Mouse (Mus musculus) megakaryocyte-erythroid progenitor cell, adult 5 weeks (primary cell): ENCODE results near the gene Nkd2. TPM values are rescaled to one million over a fixed set of nuclear protein-coding genes. Genes with fewer than 3 reads are reported as not detected.

Experiments
- polyA plus RNA-seq: library from polyadenylated mRNA; stranded (reverse); fragments of >175 nt; gene quantifications from 2 replicates; pipeline ENCODE4 v1.2.3, GENCODE M21; 2012

Gene Nkd2
- polyA plus RNA-seq, result 0.06 and 0.17 TPM in 2 replicates

DNA sequence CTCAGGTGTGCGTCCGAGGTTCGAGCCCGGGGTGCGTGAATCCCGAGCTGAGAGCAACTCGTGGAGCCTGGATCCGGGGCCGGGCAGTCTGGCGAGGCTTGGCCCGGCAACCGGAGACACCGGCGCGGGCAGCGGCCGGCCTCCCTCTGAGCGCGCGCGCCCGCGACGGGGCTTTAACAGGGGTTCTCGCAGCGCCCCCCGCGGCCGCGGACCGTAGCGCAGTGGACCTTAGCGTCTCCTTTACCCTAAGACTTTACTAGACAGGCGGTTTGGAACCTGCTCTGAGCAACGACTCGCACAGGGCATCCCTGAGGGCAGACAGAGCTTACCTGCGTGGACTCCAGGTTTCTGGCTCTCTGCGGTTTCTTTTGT lies at the start of gene Nkd2:
Nkd2 (minus strand) TSS at position 167 of the 372 bp plus-strand sequence.

Other genes starting within 250 kb of the Nkd2 start
- gene Clptm1l, start 243.6 kb downstream of the Nkd2 start, polyA plus RNA-seq, result 34.4 TPM in 2 replicates
- gene Tert, start 220.7 kb downstream of the Nkd2 start, polyA plus RNA-seq, result 0.16 and 0.60 TPM in 2 replicates
- gene Slc6a18, start 169.6 kb downstream of the Nkd2 start, polyA plus RNA-seq, result not detected in 2 replicates
- not detected in 2 replicates for gene Slc6a19, start 142.8 kb downstream of the Nkd2 start, polyA plus RNA-seq
- 8.1 and 14.7 TPM in 2 replicates for gene Slc12a7, start 114.5 kb downstream of the Nkd2 start, polyA plus RNA-seq
- 2.3 and 2.5 TPM in 2 replicates for gene Trip13, start 90.2 kb upstream of the Nkd2 start, polyA plus RNA-seq
- gene Brd9, start 90.2 kb upstream of the Nkd2 start, polyA plus RNA-seq, result 26.5 and 30.2 TPM in 2 replicates
- gene Zdhhc11, start 116.2 kb upstream of the Nkd2 start, polyA plus RNA-seq, result not detected in 2 replicates
- 0.07 and 0.11 TPM in 2 replicates for gene Tppp, start 161.8 kb upstream of the Nkd2 start, polyA plus RNA-seq
- gene Cep72, start 214.7 kb upstream of the Nkd2 start, polyA plus RNA-seq, result 2.4 and 3.3 TPM in 2 replicates